Mouse (Mus musculus): ENCODE data around the gene Inka1.

Inka1 gene

DNA sequence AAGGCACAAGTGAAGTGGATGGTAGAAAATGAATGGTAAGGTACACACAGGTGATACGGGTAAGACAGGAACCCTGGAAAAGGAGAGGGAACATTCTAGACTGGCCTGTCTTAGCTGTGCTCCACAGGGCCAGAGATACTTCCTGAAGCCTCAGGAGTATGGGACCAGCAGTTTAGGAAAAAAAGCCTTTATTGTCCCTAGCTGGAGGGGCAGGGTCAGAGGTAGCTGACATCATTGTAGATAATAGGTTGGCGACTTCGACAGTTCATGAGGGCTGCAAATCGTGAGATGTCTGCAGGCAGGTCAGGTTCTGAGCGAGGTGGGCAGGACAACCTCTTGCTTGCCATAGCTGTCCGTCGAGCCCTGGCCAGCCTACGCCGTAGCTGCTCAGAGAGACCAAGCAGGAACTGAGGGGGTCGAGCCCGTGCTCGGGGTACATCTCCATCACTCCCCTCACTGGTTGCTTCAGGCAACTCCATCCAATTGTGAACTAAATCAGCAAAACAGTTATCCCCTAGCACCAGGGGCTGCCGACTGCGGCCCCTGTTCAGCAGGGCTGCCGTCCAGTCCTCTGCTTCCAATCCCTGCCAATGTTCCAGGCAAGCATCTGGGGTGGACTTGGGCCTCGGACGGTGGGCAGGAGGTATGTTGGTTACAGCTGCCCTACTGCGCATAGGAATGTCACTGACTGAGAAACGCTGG is 1.5 kb downstream of the Inka1 start:
- no peak for DNase-seq (ENCODE audit: low read depth)

GRCm38 (mm10) chr9:107983421-107983890 is 2.2 kb downstream of the Inka1 start:
- no peak for DNase-seq (ENCODE audit: low read depth)

GRCm38 (mm10) chr9:107982681-107983346 is 2.9 kb downstream of the Inka1 start, which contains the start of gene Gm20661:
Gene Gm20661 (plus strand): TSS chr9:107983058.
- DNase-seq (ENCODE audit: low read depth) = peak; percentile 81

DNA sequence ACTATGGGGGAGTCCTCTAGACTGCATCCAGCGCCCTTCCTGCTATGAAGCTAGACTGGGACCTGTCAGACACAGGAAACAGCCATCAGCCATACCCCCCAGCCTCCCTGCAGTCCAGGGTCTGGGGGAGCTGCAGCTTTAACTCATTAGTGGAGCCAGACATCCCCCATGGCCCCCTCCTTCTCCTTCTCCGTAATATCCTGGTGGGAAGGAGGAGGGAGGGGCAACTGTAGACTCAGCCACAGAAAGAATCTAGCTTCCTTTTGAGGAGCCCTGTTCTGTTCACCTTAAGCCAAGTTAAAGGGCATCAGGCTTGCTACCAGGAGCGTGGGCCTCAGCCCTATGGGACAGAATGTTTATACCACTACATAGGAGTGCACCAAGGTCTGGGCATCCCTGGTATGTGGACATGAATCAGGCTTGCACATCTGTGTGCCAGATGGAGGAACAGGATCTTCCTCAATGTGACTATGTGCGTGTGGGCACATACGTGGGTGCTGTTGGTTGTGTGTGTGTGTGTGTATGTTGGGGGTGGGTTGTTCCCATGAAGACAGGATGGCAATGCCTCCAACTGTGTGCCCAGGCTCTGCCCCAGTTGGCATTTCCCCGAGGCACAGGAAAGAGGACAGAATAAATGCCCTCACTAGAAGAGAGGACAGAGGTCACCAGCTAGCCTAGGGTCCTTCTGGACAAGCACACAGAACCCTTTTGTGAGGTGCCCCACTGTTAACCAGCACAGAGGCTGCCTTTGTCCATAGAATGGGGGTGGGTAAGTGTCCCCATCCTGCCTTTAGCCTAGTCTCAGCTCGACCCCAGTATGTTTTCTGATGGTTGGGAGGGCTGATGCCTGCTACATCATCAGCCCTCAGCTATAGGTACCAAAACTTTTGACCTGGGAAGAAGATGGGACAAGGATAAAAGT is 3.7 kb downstream of the Inka1 start:
- DNase-seq (ENCODE audit: low read depth) = no peak

GRCm38 (mm10) chr9:107978815-107979214 is 6.9 kb downstream of the Inka1 start:
- DNase-seq (ENCODE audit: low read depth) = no peak

GRCm38 (mm10) chr9:107975399-107976386 is 10.0 kb downstream of the Inka1 start, which contains the start of gene Uba7:
Gene Uba7 (plus strand): TSS chr9:107975505.
- peak; percentile 78 for DNase-seq (ENCODE audit: low read depth)

GRCm38 (mm10) chr9:107974491-107975171 is 11.0 kb downstream of the Inka1 start:
- no peak for DNase-seq (ENCODE audit: low read depth)

- no peak for DNase-seq (ENCODE audit: low read depth)
These were observed 13.8 kb downstream of the Inka1 start for GRCm38 (mm10) chr9:107971690-107972541.

GRCm38 (mm10) chr9:107970311-107970710 is 15.4 kb downstream of the Inka1 start:
- no peak for DNase-seq (ENCODE audit: low read depth)

DNA sequence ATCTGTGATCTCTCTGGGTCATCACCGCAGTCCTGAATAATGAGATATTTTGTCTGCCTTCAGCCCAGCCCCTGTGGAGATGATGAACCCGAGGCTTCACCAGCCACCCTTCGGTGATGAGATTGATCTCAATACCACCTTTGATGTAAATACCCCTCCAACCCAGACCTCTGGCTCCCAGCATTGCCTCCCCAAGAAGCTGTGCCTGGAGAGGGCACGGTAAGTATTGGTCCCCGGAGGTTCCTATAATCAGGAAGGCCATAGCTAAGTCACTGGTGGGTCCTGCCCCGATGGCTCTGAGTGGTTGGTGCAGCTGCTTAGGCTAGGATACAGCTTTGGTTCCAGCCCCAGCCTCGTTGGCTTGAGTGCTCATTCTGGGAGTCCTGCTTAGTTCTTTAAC is 17.1 kb downstream of the Inka1 start:
- no peak for DNase-seq (ENCODE audit: low read depth)

DNA sequence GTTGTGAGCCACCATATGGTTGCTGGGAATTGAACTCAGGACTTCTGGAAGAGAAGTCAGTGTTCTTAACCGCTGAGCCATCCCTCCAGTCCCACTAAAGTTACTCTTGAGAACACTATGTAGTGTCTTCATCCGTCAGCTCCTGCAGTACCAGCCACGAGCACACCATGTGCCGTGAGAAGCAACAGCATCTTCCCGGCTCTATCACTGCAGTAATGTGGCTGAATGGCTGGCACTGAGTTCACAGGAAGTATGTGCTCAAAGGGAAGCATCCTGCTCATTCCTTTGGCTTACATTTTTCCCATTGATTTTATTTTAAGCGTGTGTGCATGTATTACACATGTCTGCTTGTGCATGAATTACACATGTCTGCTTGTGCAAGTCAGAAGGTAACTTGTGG is 18.2 kb downstream of the Inka1 start:
- DNase-seq (ENCODE audit: low read depth) = no peak

DNA sequence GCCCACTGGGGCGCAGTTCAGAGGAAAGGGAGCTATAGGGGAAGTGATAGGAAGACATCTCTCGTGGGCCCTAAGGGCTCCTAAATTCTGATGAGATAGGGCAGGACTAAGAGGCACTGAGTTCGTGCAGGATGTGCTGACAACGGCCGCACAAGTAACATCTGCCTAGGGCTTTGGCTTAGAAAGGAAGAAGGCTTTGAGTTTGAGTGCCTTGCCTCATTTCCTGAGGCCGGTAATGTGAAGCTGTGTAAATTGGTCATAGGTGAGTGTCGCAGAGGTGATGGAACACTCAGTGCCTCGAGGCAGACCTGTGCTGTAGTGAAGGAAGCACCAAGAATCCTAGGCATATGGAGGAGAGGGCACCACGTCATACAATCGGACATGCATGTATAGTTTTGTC is 19.0 kb downstream of the Inka1 start:
- DNase-seq (ENCODE audit: low read depth) = no peak

DNA sequence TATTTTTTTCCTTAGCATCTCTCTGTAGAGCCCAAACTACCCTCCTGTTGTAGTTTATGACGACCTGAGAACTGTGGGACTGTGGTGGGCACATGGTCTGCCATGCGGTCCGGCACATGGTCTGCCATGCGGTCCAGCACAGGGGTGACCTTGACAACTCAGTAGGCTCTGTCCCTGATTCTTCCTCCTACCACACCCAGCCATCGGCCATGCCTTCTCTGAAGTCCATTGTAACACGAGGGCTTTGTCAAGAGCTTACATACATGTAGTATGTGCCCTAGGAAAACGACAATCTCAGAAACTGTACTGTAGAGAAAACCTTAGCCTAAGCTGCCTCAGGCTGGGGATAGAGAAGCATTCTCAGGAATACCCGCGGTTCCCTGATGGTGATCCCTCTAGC is 21.0 kb downstream of the Inka1 start:
- DNase-seq (ENCODE audit: low read depth) = no peak

DNA sequence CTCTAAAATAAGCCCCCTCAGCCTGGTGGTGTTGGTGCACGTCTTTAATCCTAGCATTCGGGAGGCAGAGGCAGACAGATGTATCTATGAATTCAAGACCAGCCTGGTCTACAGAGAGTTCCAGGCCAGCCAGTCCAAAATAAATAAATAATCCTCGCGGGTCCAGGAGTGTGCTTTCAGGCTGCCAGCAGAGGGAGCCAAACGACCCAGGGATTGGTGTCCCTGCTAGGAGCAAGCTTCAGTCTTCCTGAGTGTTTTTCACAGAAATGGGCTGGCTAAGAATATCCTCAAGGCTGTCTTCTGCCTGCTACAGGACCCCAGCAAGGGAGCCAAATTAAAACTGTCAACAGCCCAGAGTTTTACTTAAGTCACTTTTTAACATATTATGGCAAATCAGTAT is 22.0 kb downstream of the Inka1 start:
- DNase-seq (ENCODE audit: low read depth) = peak; percentile 86

DNA sequence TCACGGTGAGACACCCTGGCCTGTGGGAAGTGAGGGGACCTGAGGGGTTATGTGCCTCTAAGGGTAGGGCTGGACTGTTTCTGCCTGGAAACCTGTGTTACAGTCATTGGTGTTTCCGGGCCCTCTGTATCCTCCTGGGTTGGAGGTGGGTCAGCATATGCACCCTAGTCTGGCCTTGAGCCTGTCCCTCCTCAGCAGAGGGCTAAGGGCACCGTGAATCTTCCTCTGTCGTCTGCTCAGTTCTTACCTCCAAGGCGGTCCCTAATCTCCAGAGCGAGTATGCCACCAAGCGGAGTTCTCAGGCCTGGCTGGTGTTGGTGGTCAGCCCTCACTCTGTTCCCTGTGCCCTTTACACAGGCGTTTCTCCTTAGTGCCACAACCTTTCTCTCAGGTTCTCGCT is 22.8 kb downstream of the Inka1 start:
- no peak for DNase-seq (ENCODE audit: low read depth)

DNA sequence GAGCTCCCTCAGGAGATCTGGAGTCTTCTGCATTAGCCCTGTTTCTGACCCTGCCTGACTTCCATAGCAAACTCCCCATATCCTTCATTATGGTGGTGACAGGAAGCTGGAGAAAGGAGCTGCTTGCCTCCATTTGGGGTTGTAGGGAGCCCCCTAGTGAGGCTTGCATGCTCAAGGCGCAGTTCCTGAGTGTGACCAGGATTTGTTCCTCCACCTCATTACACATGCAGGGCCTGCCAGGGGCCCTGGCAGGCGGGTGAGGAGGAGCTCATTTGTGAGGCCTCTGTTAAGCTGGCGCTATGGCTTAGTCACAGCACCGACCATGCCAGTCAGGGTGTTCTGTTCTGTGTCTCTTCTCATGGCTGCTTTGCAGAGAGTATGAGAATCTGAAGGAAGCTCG is 23.8 kb downstream of the Inka1 start:
- DNase-seq (ENCODE audit: low read depth) = no peak

DNA sequence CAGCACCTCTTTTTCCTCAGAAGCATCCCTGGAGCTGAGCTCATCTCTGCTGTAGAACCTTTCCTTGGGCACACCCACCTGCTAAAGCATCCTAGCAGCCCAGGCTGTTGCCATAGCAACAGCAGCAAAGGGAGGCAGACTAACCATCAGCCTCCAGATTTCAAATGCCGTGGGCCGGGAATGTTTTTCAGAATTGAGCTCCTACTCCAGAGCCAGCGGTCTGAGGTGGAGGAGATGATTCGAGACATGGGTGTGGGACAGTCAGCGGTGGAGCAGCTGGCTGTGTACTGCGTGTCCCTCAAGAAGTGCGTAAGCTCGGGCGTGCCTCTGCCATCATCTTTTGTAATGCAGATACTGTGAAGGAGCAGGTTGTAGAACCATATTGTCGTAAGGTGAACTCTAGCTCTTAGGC is 24.3 kb downstream of the Inka1 start:
- no peak for DNase-seq (ENCODE audit: low read depth)

- DNase-seq (ENCODE audit: low read depth) = no peak
These were observed 24.8 kb downstream of the Inka1 start for GRCm38 (mm10) chr9:107960928-107961327.

GRCm38 (mm10) chr9:107959896-107960295 is 25.8 kb downstream of the Inka1 start:
- no peak for DNase-seq (ENCODE audit: low read depth)

DNA sequence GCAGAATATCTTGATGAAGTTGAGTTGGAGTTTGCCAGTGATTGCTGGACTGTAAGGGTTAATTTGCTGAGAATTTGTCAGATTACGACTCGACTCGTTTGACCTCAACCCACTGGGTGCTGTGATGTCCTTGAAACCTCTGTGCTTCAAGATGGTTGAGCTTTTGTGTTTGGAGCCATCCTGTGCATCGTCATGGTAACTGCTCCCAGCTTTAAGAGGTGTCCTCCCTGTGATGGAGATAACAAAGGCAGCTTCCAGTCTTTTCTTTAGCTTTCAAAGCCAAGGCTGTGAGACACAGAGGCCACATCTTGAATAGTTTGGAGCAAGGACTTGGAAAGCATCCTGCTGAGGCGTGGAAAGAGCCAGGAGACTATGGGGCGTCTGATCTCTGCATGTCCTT is 28.5 kb downstream of the Inka1 start:
- DNase-seq (ENCODE audit: low read depth) = no peak

Measured in c-Kit-positive CD71-negative TER-119-negative erythroid progenitor cells, embryonic 14.5 days (primary cell).